Mouse (Mus musculus) thymus, adult 2 months (tissue): Measurements from ENCODE around the gene Cfap45.

Source experiments
- CTCF ChIP-seq: fragments of 200-500 bp; IDR thresholded peaks from 2 replicates; pipeline ENCODE4 v1.5.1; 2012; ENCODE audit warnings: mild to moderate bottlenecking, control low read depth, low read length, moderate library complexity, borderline replicate concordance; ENCODE audit not compliant: control insufficient read depth, poor library complexity, insufficient read depth; ENCODE audit errors: extremely low read depth
- POLR2A ChIP-seq: fragments of 200-500 bp; IDR thresholded peaks from 2 replicates; pipeline ENCODE4 v1.6.1; 2012; ENCODE audit warnings: mild to moderate bottlenecking, low read length, control low read depth, moderate library complexity; ENCODE audit not compliant: control insufficient read depth, poor library complexity, insufficient read depth; ENCODE audit errors: extremely low read depth

- TF ChIP-seq POLR2A (no peak), CTCF (no peak)
Observed at GRCm38 (mm10) chr1:172546062-172546461, 25.5 kb downstream of the Cfap45 start.
